Mouse (Mus musculus): ENCODE measurements around the gene CN725425. TPM values are rescaled to one million over a fixed set of nuclear protein-coding genes. Genes with fewer than 3 reads are reported as not detected.

Gene CN725425
- polyA plus RNA-seq (2012; rRNA removed), result not detected in 2 replicates

DNA sequence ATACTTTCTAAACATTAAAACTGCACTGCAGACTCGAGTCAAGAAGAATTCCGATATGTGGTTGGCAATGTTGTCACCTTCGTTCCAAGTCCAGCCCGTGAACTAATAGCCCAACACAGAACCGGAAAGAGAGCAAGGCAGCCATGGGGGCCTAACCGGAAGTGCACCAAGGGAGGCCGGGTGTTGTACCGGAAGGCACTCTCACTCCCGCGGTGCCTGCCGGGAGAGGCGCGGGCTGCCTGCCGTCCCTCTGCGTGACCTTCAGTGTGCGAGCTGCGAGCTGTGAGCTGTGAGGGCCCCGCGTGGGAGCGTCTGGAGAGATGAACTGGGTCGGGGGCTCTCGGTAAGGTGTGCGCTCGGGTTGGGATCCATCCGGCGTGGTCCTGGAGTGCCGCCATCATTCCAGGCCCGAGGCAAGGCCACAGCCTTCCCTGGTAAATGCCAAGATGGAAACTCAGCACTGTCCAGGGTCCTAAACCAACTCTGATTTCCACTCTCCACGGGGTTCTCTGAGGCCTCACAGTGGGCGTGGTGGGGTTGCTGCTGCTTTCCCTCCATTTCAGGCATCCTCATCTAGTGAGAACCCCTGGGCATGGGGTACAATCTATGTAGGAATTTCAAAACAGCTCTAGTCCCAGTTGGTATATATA, at the start of gene CN725425:
TSS of gene CN725425 (plus strand) at position 239 of the 650 bp plus-strand sequence.
- H3K27me3 ChIP-seq (ENCODE audit: control insufficient read depth, insufficient read depth, low read length), result no peaks in the 10 kb centered on the region
- no peaks in the 10 kb centered on the region for H3K4me1 ChIP-seq (ENCODE audit: control insufficient read depth, insufficient read depth, insufficient read length)
- no peak for DNase-seq (ENCODE audit: low read depth in 1 of 2, low spot score in 2 of 2)
- no peak for TF ChIP-seq CTCF (IDR thresholded peaks at IDR 0.05; ENCODE audit: extremely low read depth, insufficient read depth, insufficient read length, insufficient replicate concordance)
- no peak for TF ChIP-seq POLR2A (IDR thresholded peaks at IDR 0.05; ENCODE audit: low read depth, low read length)
- WGBS, result 94% methylated on average over 30 of the region's 30 CpGs
- no peaks in the 10 kb centered on the region for H3K36me3 ChIP-seq (ENCODE audit: control insufficient read depth, insufficient read depth, low read length)
- no peak within 1 kb of the TSS for H3K27ac ChIP-seq (ENCODE audit: insufficient read depth, low read length)
- no peak within 1 kb of the TSS for H3K4me3 ChIP-seq (ENCODE audit: extremely low read depth, insufficient read depth, insufficient read length)

DNA sequence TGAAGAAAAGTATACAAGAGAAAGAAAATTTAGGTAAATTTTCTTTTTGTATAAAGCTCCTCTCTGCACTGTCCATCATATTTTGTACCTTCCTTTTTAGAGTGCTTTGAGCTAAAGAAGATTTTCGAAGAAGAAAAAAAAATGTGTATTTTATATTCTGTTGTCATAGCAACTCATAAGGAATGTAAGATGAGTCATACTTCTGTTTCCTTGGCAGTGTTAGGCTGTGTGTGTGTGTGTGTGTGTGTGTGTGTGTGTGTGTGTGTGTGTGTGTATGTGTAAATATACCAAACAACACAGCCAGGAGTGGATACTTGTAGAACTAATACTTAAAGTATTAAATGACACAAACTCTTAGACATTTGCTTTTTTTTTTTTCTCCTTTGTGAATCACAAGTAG, 46.7 kb upstream of the CN725425 start:
- TF ChIP-seq POLR2A (IDR thresholded peaks at IDR 0.05; ENCODE audit: low read depth, low read length), result no peak
- no peak for TF ChIP-seq CTCF (IDR thresholded peaks at IDR 0.05; ENCODE audit: extremely low read depth, insufficient read depth, insufficient read length, insufficient replicate concordance)
- Histone ChIP-seq H3K27ac (ENCODE audit: insufficient read depth, low read length) (no peak overlapping the region), H3K4me1 (ENCODE audit: control insufficient read depth, insufficient read depth, insufficient read length) (no peaks in the 10 kb centered on the region), H3K36me3 (ENCODE audit: control insufficient read depth, insufficient read depth, low read length) (no peaks in the 10 kb centered on the region), H3K4me3 (ENCODE audit: extremely low read depth, insufficient read depth, insufficient read length) (no peak overlapping the region; the same call in 1 of the 2 replicates), H3K27me3 (ENCODE audit: control insufficient read depth, insufficient read depth, low read length) (no peaks in the 10 kb centered on the region)
- WGBS, result 54% methylated on average over 1 of the region's 1 CpGs
- no peak for DNase-seq (ENCODE audit: low read depth in 1 of 2, low spot score in 2 of 2)

DNA sequence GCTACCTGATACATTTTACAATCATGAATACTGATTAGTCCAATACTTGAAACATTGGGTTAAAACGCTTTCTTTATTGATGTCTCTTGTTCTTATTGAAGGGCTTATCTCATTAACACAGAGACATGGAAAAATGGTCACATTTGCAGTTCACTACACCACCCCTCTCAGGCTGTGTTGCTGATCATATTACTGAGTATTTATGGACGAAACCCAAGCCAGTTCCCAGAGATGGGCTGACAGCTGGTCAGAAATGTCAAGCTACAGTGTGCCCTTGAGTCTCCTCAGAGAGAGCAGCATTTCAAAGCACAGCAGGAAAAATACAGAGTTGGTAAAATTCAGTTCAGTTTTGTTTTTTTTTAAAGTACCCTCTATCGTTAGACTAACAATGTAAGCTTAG, 46.0 kb upstream of the CN725425 start:
- no peak for TF ChIP-seq POLR2A (IDR thresholded peaks at IDR 0.05; ENCODE audit: low read depth, low read length)
- TF ChIP-seq CTCF (IDR thresholded peaks at IDR 0.05; ENCODE audit: extremely low read depth, insufficient read depth, insufficient read length, insufficient replicate concordance), result no peak
- Histone ChIP-seq H3K4me3 (ENCODE audit: extremely low read depth, insufficient read depth, insufficient read length) (no peak overlapping the region), H3K27me3 (ENCODE audit: control insufficient read depth, insufficient read depth, low read length) (no peaks in the 10 kb centered on the region), H3K4me1 (ENCODE audit: control insufficient read depth, insufficient read depth, insufficient read length) (no peaks in the 10 kb centered on the region), H3K36me3 (ENCODE audit: control insufficient read depth, insufficient read depth, low read length) (no peaks in the 10 kb centered on the region), H3K27ac (ENCODE audit: insufficient read depth, low read length) (no peak overlapping the region)
- WGBS, result 85% methylated on average over 3 of the region's 3 CpGs
- no peak for DNase-seq (ENCODE audit: low read depth in 1 of 2, low spot score in 2 of 2)

DNA sequence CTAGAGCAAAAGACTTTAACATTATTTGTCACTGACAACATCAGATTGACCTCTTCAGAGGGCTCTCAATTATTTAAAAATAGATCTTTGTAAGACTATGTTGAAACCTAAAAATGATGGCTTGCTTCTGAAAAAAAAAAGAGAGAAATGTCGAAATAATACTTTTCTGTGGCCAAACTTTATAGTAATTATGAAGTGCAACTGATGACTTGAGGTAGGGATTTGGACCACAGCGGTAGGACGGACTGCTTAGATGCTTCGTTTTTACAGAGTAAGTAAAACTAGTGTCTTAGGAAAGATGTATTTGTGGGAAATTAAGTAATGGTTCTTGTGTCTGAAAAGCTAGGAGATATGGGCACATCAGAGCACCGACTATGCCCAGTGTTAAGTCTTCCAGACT, 38.1 kb upstream of the CN725425 start:
- no peak overlapping the region for H3K4me3 ChIP-seq (ENCODE audit: extremely low read depth, insufficient read depth, insufficient read length)
- H3K27me3 ChIP-seq (ENCODE audit: control insufficient read depth, insufficient read depth, low read length), result no peaks in the 10 kb centered on the region
- H3K4me1 ChIP-seq (ENCODE audit: control insufficient read depth, insufficient read depth, insufficient read length), result no peaks in the 10 kb centered on the region
- no peak for TF ChIP-seq POLR2A (IDR thresholded peaks at IDR 0.05; ENCODE audit: low read depth, low read length)
- TF ChIP-seq CTCF (IDR thresholded peaks at IDR 0.05; ENCODE audit: extremely low read depth, insufficient read depth, insufficient read length, insufficient replicate concordance), result no peak
- no peak for DNase-seq (ENCODE audit: low read depth in 1 of 2, low spot score in 2 of 2)
- H3K36me3 ChIP-seq (ENCODE audit: control insufficient read depth, insufficient read depth, low read length), result no peaks in the 10 kb centered on the region
- 90% methylated on average over 5 of the region's 5 CpGs for WGBS
- H3K27ac ChIP-seq (ENCODE audit: insufficient read depth, low read length), result no peak overlapping the region

DNA sequence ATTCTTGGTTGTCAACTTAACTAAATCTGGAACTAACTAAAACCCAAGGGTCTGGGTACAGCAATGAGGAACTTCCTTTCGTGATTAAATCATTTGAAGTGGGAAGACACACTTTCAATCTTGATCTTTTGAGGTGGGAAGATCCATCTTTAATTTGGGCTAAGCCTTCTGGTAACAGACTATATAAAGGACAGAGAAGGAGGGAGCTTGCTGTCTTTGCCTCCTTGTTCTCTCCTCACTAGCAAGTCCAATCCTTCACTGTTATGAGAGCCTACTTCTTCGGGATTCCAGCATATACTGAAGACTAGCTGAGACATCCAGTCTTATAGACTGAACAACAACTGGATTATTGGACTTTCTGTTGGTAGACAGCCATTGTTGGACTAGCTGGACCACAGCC, 35.8 kb upstream of the CN725425 start:
- H3K27ac ChIP-seq (ENCODE audit: insufficient read depth, low read length), result no peak overlapping the region
- no peak for DNase-seq (ENCODE audit: low read depth in 1 of 2, low spot score in 2 of 2)
- WGBS, result 64% methylated on average over 2 of the region's 2 CpGs
- no peaks in the 10 kb centered on the region for H3K27me3 ChIP-seq (ENCODE audit: control insufficient read depth, insufficient read depth, low read length)
- no peak overlapping the region for H3K4me3 ChIP-seq (ENCODE audit: extremely low read depth, insufficient read depth, insufficient read length)
- H3K4me1 ChIP-seq (ENCODE audit: control insufficient read depth, insufficient read depth, insufficient read length), result no peaks in the 10 kb centered on the region
- no peak for TF ChIP-seq POLR2A (IDR thresholded peaks at IDR 0.05; ENCODE audit: low read depth, low read length)
- no peak for TF ChIP-seq CTCF (IDR thresholded peaks at IDR 0.05; ENCODE audit: extremely low read depth, insufficient read depth, insufficient read length, insufficient replicate concordance)
- H3K36me3 ChIP-seq (ENCODE audit: control insufficient read depth, insufficient read depth, low read length), result no peaks in the 10 kb centered on the region

DNA sequence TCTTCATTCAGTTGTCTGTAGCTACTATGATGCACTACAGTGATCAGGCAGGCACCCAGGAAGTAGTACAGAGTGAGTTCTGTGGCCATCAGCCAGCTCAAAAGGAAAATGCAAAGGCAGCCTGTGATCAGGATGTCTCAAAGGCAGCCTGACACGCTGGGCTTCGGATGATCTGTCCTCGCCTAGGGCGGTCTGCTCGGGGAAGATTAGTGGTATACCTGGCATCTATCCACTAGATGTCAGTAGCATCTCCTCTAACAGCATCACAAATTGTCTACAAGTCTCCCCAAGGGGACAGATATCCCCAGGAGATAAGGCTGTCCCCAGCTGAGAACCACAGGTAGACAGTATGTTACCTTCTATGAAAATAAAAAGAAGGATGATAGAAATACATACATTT, 34.3 kb upstream of the CN725425 start:
- Histone ChIP-seq H3K36me3 (ENCODE audit: control insufficient read depth, insufficient read depth, low read length) (no peaks in the 10 kb centered on the region), H3K27ac (ENCODE audit: insufficient read depth, low read length) (no peak overlapping the region), H3K4me3 (ENCODE audit: extremely low read depth, insufficient read depth, insufficient read length) (no peak overlapping the region), H3K4me1 (ENCODE audit: control insufficient read depth, insufficient read depth, insufficient read length) (no peaks in the 10 kb centered on the region), H3K27me3 (ENCODE audit: control insufficient read depth, insufficient read depth, low read length) (no peaks in the 10 kb centered on the region)
- 38% methylated on average over 5 of the region's 5 CpGs for WGBS
- TF ChIP-seq CTCF (IDR thresholded peaks at IDR 0.05; ENCODE audit: extremely low read depth, insufficient read depth, insufficient read length, insufficient replicate concordance), result no peak
- TF ChIP-seq POLR2A (IDR thresholded peaks at IDR 0.05; ENCODE audit: low read depth, low read length), result no peak
- DNase-seq (ENCODE audit: low read depth in 1 of 2, low spot score in 2 of 2), result no peak

DNA sequence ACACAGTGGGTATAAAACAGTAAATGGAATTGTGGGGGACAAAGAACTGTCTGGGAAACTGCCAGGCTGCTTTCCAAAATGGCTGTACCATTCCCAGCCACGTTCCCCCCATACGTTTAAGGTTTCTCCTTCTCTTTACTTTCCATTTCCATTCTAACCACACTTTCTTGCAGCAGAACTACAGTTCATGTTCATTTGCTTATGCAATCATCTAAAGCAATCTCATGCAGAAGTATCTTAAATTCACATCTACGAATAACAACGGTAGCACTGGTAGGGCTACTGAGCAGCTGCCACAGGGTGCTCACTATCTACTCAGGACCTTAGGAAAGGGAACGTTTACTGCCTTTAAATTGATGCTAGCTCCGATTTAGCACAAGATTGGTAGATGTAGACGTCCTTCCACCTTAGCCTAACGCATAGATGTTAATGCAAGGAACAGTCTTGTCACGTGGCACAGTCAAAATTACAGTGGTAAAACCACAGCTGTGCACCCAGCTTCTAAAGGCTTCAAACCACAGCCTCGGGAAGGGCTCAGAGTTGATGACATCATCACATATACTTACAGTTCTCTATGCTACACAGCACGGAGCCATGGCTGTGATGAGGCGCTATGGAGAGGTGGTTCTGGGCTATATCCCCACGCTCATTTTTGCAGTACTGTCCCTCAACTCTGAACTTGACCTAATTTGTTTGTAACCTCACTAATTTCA, 31.3 kb upstream of the CN725425 start:
- H3K27me3 ChIP-seq (ENCODE audit: control insufficient read depth, insufficient read depth, low read length), result no peaks in the 10 kb centered on the region
- no peak overlapping the region for H3K27ac ChIP-seq (ENCODE audit: insufficient read depth, low read length)
- no peaks in the 10 kb centered on the region for H3K4me1 ChIP-seq (ENCODE audit: control insufficient read depth, insufficient read depth, insufficient read length)
- H3K4me3 ChIP-seq (ENCODE audit: extremely low read depth, insufficient read depth, insufficient read length), result no peak overlapping the region
- TF ChIP-seq POLR2A (IDR thresholded peaks at IDR 0.05; ENCODE audit: low read depth, low read length) (no peak), CTCF (IDR thresholded peaks at IDR 0.05; ENCODE audit: extremely low read depth, insufficient read depth, insufficient read length, insufficient replicate concordance) (no peak)
- 52% methylated on average over 13 of the region's 13 CpGs for WGBS
- no peaks in the 10 kb centered on the region for H3K36me3 ChIP-seq (ENCODE audit: control insufficient read depth, insufficient read depth, low read length)
- DNase-seq (ENCODE audit: low read depth in 1 of 2, low spot score in 2 of 2), result no peak
